Mouse (Mus musculus) bone marrow, adult 2 months (tissue): ENCODE measurements around the gene Prm3.

Experiments
- CTCF ChIP-seq: fragments of 200-500 bp; IDR thresholded peaks from 2 replicates; pipeline ENCODE4 v1.5.1; 2011; ENCODE audit warnings: low read length, control low read depth; ENCODE audit not compliant: control insufficient read depth, insufficient read depth
- POLR2A ChIP-seq: fragments of 200-500 bp; IDR thresholded peaks from 2 replicates; pipeline ENCODE4 v1.6.1; 2011; ENCODE audit warnings: low read depth, mild to moderate bottlenecking, control low read depth, low read length, borderline replicate concordance; ENCODE audit not compliant: control insufficient read depth

- peak; percentile 62 for TF ChIP-seq CTCF
- no peak for TF ChIP-seq POLR2A
Observed at GRCm38 (mm10) chr16:10767158-10767557, 23.6 kb downstream of the Prm3 start.
